Mouse (Mus musculus) lung, postnatal 0 days (tissue): Measurements from ENCODE around the gene Pnkd. TPM values are rescaled to one million over a fixed set of nuclear protein-coding genes. Genes with fewer than 3 reads are reported as not detected.
A peak's percentile ranks its signal among the peaks of the same experiment; 100 is the strongest.
"Not testable (repeated sequence)": the region's sequence is repeated elsewhere in the genome, so short reads cannot be mapped to it uniquely, and the experiment has no call there.

Experiments
- ATAC-seq: fragments of 200-750 bp; cut with Nextera tagmentation; 2 replicates; pipeline ENCODE4 v1.8.0; 2017; ENCODE audit warnings: moderate library complexity
- DNase-seq: peaks from one replicate; pipeline ENCODE4 v3.0.0-alpha.2; 2016; ENCODE audit warnings: low spot score
- H3K27ac ChIP-seq: fragments of 300-500 bp; sonication (generic); 2 replicates; pipeline ENCODE4 v1.5.1; 2014; ENCODE audit warnings: antibody characterized with exemption, mild to moderate bottlenecking, low read length, mixed read lengths
- H3K27me3 ChIP-seq: fragments of 300-500 bp; sonication (generic); replicated peaks from 2 replicates; pipeline ENCODE4 v1.6.1; 2014; ENCODE audit warnings: low read length, mixed read lengths; ENCODE audit not compliant: insufficient read depth
- H3K36me3 ChIP-seq: fragments of 300-500 bp; sonication (generic); 2 replicates; pipeline ENCODE4 v1.6.1; 2014; ENCODE audit warnings: low read length, mixed read lengths; ENCODE audit not compliant: insufficient read depth
- H3K4me1 ChIP-seq: fragments of 300-500 bp; sonication (generic); 2 replicates; pipeline ENCODE4 v1.6.1; 2014; ENCODE audit warnings: antibody characterized with exemption, low read depth, low read length, mixed read lengths; ENCODE audit not compliant: insufficient read depth
- H3K4me2 ChIP-seq: fragments of 300-500 bp; sonication (generic); replicated peaks from 2 replicates; pipeline ENCODE4 v1.6.1; 2014; ENCODE audit warnings: low read depth, mild to moderate bottlenecking, low read length, moderate library complexity, mixed read lengths
- H3K4me3 ChIP-seq: fragments of 300-500 bp; sonication (generic); 2 replicates; pipeline ENCODE4 v1.5.1; 2014; ENCODE audit warnings: low read depth, low read length
- H3K9ac ChIP-seq: fragments of 300-500 bp; sonication (generic); replicated peaks from 2 replicates; pipeline ENCODE4 v1.6.1; 2014; ENCODE audit warnings: low read depth, mild to moderate bottlenecking
- H3K9me3 ChIP-seq: fragments of 300-500 bp; sonication (generic); 2 replicates; pipeline ENCODE4 v1.6.1; 2016; ENCODE audit warnings: low read length, mixed read lengths
- CTCF ChIP-seq: IDR thresholded peaks from 2 replicates; pipeline ENCODE4 v1.5.1; 2016; ENCODE audit warnings: antibody characterized with exemption, mild to moderate bottlenecking
- EP300 ChIP-seq: IDR thresholded peaks from 2 replicates; pipeline ENCODE4 v1.6.1; 2016; ENCODE audit warnings: antibody characterized with exemption, mild to moderate bottlenecking, control low read depth
- WGBS: fragments of 180-500 bp; shearing (Covaris S2); extraction: QIAGEN DNeasy Blood & Tissue Kit; methylation state at CpG from one replicate; pipeline ENCODE4 v1.1.7; 2014; 5-methylcytosine and 5-hydroxymethylcytosine counted together
- microRNA counts: library from miRNA; unstranded; fragments of <30 nt; microRNA quantifications from one replicate; lab custom pipeline; 2015
- microRNA-seq: library from miRNA; unstranded; fragments of <30 nt; microRNA quantifications from one replicate; pipeline ENCODE4, GENCODE M21; 2016
- polyA plus RNA-seq: library from polyadenylated mRNA; unstranded; fragments of >200 nt; fragmentation: Nextera tagmentation; extraction: Ambion mirVana; gene quantifications from 2 replicates; pipeline ENCODE4 v1.2.1, GENCODE M21; 2015

Gene Pnkd
- polyA plus RNA-seq, 1 experiment from 2014 or later = 88.7 TPM

DNA sequence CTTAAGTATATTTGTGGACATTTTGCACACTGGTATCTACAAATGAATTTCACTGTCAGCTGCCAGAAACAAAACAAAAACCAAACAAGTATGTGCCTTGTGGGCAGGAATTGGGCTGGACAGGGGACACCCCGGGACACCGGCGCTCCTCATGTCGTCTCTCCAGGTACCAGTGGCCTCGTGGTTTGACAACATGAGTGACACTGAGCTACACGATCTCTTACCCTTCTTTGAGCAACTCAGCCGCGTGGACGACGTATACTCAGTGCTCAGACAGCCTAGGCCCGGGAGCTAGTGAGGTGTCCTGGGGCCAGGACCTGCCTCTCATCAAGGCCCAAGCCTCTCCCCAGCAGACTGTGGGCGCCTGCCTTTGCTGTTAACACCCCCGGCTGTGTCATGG lies 110.6 kb downstream of the Pnkd start:
- Histone ChIP-seq H3K9ac (no peak overlapping the region), H3K4me3 (no peak overlapping the region), H3K27ac (no peak overlapping the region), H3K4me1 (peaks cover 6% of the 10 kb centered on the region; the same call in 1 of the 2 replicates), H3K36me3 (no peaks in the 10 kb centered on the region; the same call in 1 of the 2 replicates), H3K9me3 (no peaks in the 10 kb centered on the region), H3K4me2 (no peak overlapping the region), H3K27me3 (no peaks in the 10 kb centered on the region)
- TF ChIP-seq EP300 (no peak), CTCF (no peak)
- no peak for ATAC-seq
- 87% methylated on average over 11 of the region's 13 CpGs for WGBS
- DNase-seq = no peak

GRCm38 (mm10) chr1:74396456-74397222 lies 111.9 kb downstream of the Pnkd start:
- not testable (repeated sequence) for H3K4me1 ChIP-seq, H3K9ac ChIP-seq, H3K27me3 ChIP-seq, H3K9me3 ChIP-seq, H3K36me3 ChIP-seq, ATAC-seq, DNase-seq
- peak overlapping the region; percentile 83 for H3K4me2 ChIP-seq
- H3K27ac ChIP-seq = peak overlapping the region; percentile 84
- WGBS = 3% methylated on average over 11 of the region's 12 CpGs
- peak overlapping the region; percentile 45; the same call in 1 of the 2 replicates for H3K4me3 ChIP-seq

GRCm38 (mm10) chr1:74397268-74397918 lies 112.7 kb downstream of the Pnkd start:
- Histone ChIP-seq H3K27ac (peak overlapping the region; percentile 84), H3K4me2 (peak overlapping the region; percentile 83), H3K9me3 (no peaks in the 10 kb centered on the region), H3K4me3 (peak overlapping the region; percentile 45), H3K4me1 (peaks cover 6% of the 10 kb centered on the region; the same call in 1 of the 2 replicates), H3K9ac (peak overlapping the region; percentile 54), H3K27me3 (no peaks in the 10 kb centered on the region), H3K36me3 (no peaks in the 10 kb centered on the region; the same call in 1 of the 2 replicates)
- TF ChIP-seq CTCF = peak; percentile 95
- peak; percentile 73 for TF ChIP-seq EP300
- DNase-seq = peak; percentile 100
- peak; percentile 95 for ATAC-seq
- under 1% methylated on average over 32 of the region's 41 CpGs for WGBS

- TF ChIP-seq EP300 (no peak), CTCF (peak; percentile 76)
- Histone ChIP-seq H3K36me3 (no peaks in the 10 kb centered on the region; the same call in 1 of the 2 replicates), H3K9ac (peak overlapping the region; percentile 54), H3K27me3 (no peaks in the 10 kb centered on the region), H3K4me2 (peak overlapping the region; percentile 83), H3K27ac (peak overlapping the region; percentile 84), H3K4me1 (0 out of 2 replicates have a peak, but pooled peaks cover 2% of the 10 kb centered on the region), H3K4me3 (peak overlapping the region; percentile 45), H3K9me3 (no peaks in the 10 kb centered on the region)
- peak; percentile 72 for DNase-seq
- ATAC-seq = peak; percentile 12
- 3% methylated on average over 11 of the region's 11 CpGs for WGBS
Observed at GRCm38 (mm10) chr1:74397919-74398451, 113.3 kb downstream of the Pnkd start.

DNA sequence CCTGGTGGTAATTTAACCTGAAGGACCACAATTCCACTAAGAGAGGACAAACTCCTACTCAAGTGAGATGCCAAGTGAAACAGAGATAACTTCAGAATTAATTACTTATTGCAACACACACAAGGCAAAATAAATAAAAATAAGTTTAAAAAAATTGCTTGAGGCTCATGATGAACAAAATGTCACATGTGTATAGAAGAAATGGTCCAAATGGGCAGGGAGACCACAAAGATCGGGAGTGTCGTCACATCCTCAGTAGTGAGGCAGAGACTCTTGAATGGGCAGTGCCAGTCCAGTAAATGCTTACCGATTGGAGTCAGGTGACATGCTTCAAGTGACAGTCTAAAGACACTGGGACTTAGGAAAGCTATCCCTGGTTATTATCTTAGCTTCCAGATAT lies 115.8 kb downstream of the Pnkd start:
- Histone ChIP-seq H3K4me1 (no peaks in the 10 kb centered on the region), H3K27me3 (no peaks in the 10 kb centered on the region), H3K9ac (no peak overlapping the region), H3K4me2 (no peak overlapping the region), H3K27ac (no peak overlapping the region), H3K36me3 (no peaks in the 10 kb centered on the region), H3K4me3 (no peak overlapping the region), H3K9me3 (no peaks in the 10 kb centered on the region)
- TF ChIP-seq EP300 (no peak), CTCF (no peak)
- 60% methylated on average over 3 of the region's 3 CpGs for WGBS
- DNase-seq (no peak), ATAC-seq (no peak)

- TF ChIP-seq EP300 (no peak), CTCF (no peak)
- WGBS = 43% methylated on average over 16 of the region's 16 CpGs
- Histone ChIP-seq H3K9ac (no peak overlapping the region), H3K27me3 (no peaks in the 10 kb centered on the region), H3K36me3 (no peaks in the 10 kb centered on the region), H3K4me3 (no peak overlapping the region), H3K27ac (no peak overlapping the region), H3K4me1 (no peaks in the 10 kb centered on the region), H3K4me2 (no peak overlapping the region), H3K9me3 (no peaks in the 10 kb centered on the region)
- DNase-seq (no peak), ATAC-seq (no peak)
Observed at GRCm38 (mm10) chr1:74401015-74401702, 116.4 kb downstream of the Pnkd start.

MicroRNA genes within 50 kb of the gene (microRNA counts, 519-probe panel; counts per million panel counts)
- 5,617 counts per million, percentile 72 among the panel's probes with 10 or more counts for microRNA mmu-miR-26b (lab: Ali Mortazavi, UCI)

Small RNAs within 50 kb of the gene (microRNA-seq; reads per million reads assigned to microRNA genes)
- 54,464 reads per million, percentile 99 among the genes with 10 or more reads in this experiment for gene Mir26b

Other genes with a start within 250 kb of the Pnkd start
- gene Tns1, start 160.5 kb upstream of the Pnkd start, polyA plus RNA-seq = 184 and 185 TPM in 2 replicates
- gene Rufy4, start 159.4 kb upstream of the Pnkd start, polyA plus RNA-seq = 0.42 and 0.43 TPM in 2 replicates
- 1.9 and 2.4 TPM in 2 replicates for gene Cxcr2, start 130.9 kb upstream of the Pnkd start, polyA plus RNA-seq
- gene Cxcr1, start 90.3 kb upstream of the Pnkd start, polyA plus RNA-seq = not detected in 2 replicates
- 465 and 473 TPM in 2 replicates for gene Arpc2, start 48.8 kb upstream of the Pnkd start, polyA plus RNA-seq
- gene Gpbar1, start 6.4 kb upstream of the Pnkd start, polyA plus RNA-seq = 0.18 and 0.30 TPM in 2 replicates
- 213 and 214 TPM in 2 replicates for gene Aamp, start 192 bp upstream of the Pnkd start, polyA plus RNA-seq
- 148 and 149 TPM in 2 replicates for gene Tmbim1, start 20.7 kb downstream of the Pnkd start, polyA plus RNA-seq
- 3.4 and 5.1 TPM in 2 replicates for gene Catip, start 77.2 kb downstream of the Pnkd start, polyA plus RNA-seq
- gene Slc11a1, start 90.3 kb downstream of the Pnkd start, polyA plus RNA-seq = 4.6 and 4.8 TPM in 2 replicates
- 72.5 and 75.0 TPM in 2 replicates for gene Ctdsp1, start 106.6 kb downstream of the Pnkd start, polyA plus RNA-seq
- 0.75 and 1.3 TPM in 2 replicates for gene Vil1, start 124.4 kb downstream of the Pnkd start, polyA plus RNA-seq
- gene Cnot9, start 221.1 kb downstream of the Pnkd start, polyA plus RNA-seq = 20.0 and 20.9 TPM in 2 replicates